Mouse (Mus musculus): ENCODE data around the gene Tcn2. TPM values are rescaled to one million over a fixed set of nuclear protein-coding genes. Genes with fewer than 3 reads are reported as not detected.
"Not testable (repeated sequence)": the region's sequence is repeated elsewhere in the genome, so short reads cannot be mapped to it uniquely, and the experiment has no call there.

Gene Tcn2
- total RNA-seq (2021) = 10 to 100 TPM; 38.8 to 40.6 TPM

GRCm38 (mm10) chr11:3931511-3932211, at the start of gene Tcn2:
TSS of gene Tcn2 (minus strand) at chr11:3932159.
- peak; percentile 87 for DNase-seq

- no peak for DNase-seq
Observed at GRCm38 (mm10) chr11:3981536-3981935, 49.6 kb upstream of the Tcn2 start.

GRCm38 (mm10) chr11:3978421-3978820, 46.5 kb upstream of the Tcn2 start:
- no peak for DNase-seq

GRCm38 (mm10) chr11:3976678-3977077, 44.7 kb upstream of the Tcn2 start, which contains the start of gene 4930556J24Rik:
TSS of gene 4930556J24Rik (minus strand) at chr11:3976778.
- DNase-seq = no peak

- DNase-seq = no peak
Observed at GRCm38 (mm10) chr11:3974311-3974710, 42.4 kb upstream of the Tcn2 start.

- DNase-seq = no peak
Observed at GRCm38 (mm10) chr11:3973081-3973480, 41.1 kb upstream of the Tcn2 start.

- no peak for DNase-seq
Observed at GRCm38 (mm10) chr11:3970361-3970760, 38.4 kb upstream of the Tcn2 start.

- no peak for DNase-seq
Observed at GRCm38 (mm10) chr11:3969837-3970236, 37.9 kb upstream of the Tcn2 start.

- DNase-seq = no peak
Observed at GRCm38 (mm10) chr11:3964416-3965172, 32.6 kb upstream of the Tcn2 start.

GRCm38 (mm10) chr11:3963610-3964415, 31.9 kb upstream of the Tcn2 start, which contains the start of gene Pes1:
TSS of gene Pes1 (plus strand) at chr11:3963975.
- DNase-seq = peak; percentile 77

GRCm38 (mm10) chr11:3963155-3963554, 31.2 kb upstream of the Tcn2 start:
- DNase-seq = peak; percentile 11

GRCm38 (mm10) chr11:3961761-3962160, 29.8 kb upstream of the Tcn2 start:
- DNase-seq = no peak

- no peak for DNase-seq
Observed at GRCm38 (mm10) chr11:3960901-3961300, 28.9 kb upstream of the Tcn2 start.

- not testable (repeated sequence) for DNase-seq
Observed at GRCm38 (mm10) chr11:3955371-3955770, 23.4 kb upstream of the Tcn2 start.

- not testable (repeated sequence) for DNase-seq
Observed at GRCm38 (mm10) chr11:3954876-3955275, 22.9 kb upstream of the Tcn2 start.

- DNase-seq = no peak
Observed at GRCm38 (mm10) chr11:3946386-3946785, 14.4 kb upstream of the Tcn2 start.

GRCm38 (mm10) chr11:3941371-3941770, 9.4 kb upstream of the Tcn2 start:
- DNase-seq = peak; percentile 1

GRCm38 (mm10) chr11:3937321-3937874, 5.4 kb upstream of the Tcn2 start:
- DNase-seq = no peak

- no peak for DNase-seq
Observed at GRCm38 (mm10) chr11:3936318-3936717, 4.4 kb upstream of the Tcn2 start.

- no peak for DNase-seq
Observed at GRCm38 (mm10) chr11:3935135-3935534, 3.2 kb upstream of the Tcn2 start.

GRCm38 (mm10) chr11:3933756-3934285, 1.9 kb upstream of the Tcn2 start:
- DNase-seq = no peak

- DNase-seq = peak; percentile 2
Observed at GRCm38 (mm10) chr11:3930931-3931330, 1.0 kb downstream of the Tcn2 start.
